Comparison of ENCODE assay signal across 29 mouse cellular contexts in genomic region chr13:34355656-34356055, GRCm38 (mm10). TPM values are rescaled to one million over a fixed set of nuclear protein-coding genes. Genes with fewer than 3 reads are reported as not detected.
DNase-seq lines count a peak whose midpoint lies in the region; ATAC-seq lines count a peak whose summit lies in the region.
"Had no signal": no experiment of that assay in that cellular context is flagged by ENCODE, and none has a peak within 500 bp of the region (broad histone marks: within the 10 kb centered on the region; RNA-seq: fewer than 3 reads in every experiment).

No protein-coding gene starts in this region.

- H3K9ac ChIP-seq in heart, embryonic 11.5 days (ENCODE audit: low read depth, low read length), result no peak overlapping the region
- H3K9ac ChIP-seq: embryonic facial prominence, embryonic 15.5 days; forebrain, embryonic 13.5 days; kidney, embryonic 15.5 days; liver, embryonic 12.5 days; liver, postnatal 0 days; midbrain, embryonic 12.5 days; neural tube, embryonic 12.5 days had no signal

- WGBS in heart, embryonic 11.5 days (ENCODE audit: insufficient replicate concordance), result 82% methylated on average over 5 of the region's 5 CpGs

- no peak for ATAC-seq in heart, embryonic 11.5 days (replicated peaks; ENCODE audit: insufficient number of reproducible peaks, low FRiP score, low TSS enrichment)
- ATAC-seq: CD4-positive, CD25-positive, alpha-beta regulatory T cell, adult 4 months; forebrain, embryonic 13.5 days; hindbrain, embryonic 16.5 days; liver, embryonic 12.5 days; liver, postnatal 0 days had no signal

- H3K4me3 ChIP-seq in heart, embryonic 11.5 days (ENCODE audit: low read depth, low read length), result no peak overlapping the region
- H3K4me3 ChIP-seq: embryonic facial prominence, embryonic 10.5 days; embryonic facial prominence, embryonic 15.5 days; forebrain, embryonic 13.5 days; kidney, embryonic 15.5 days; liver, embryonic 12.5 days; megakaryocyte, embryonic 14.5 days; midbrain, embryonic 12.5 days; myocyte; neural tube, embryonic 12.5 days had no signal

- H3K27ac ChIP-seq in heart, embryonic 11.5 days (ENCODE audit: low read depth, low read length), result no peak overlapping the region
- H3K27ac ChIP-seq: embryonic facial prominence, embryonic 10.5 days; embryonic facial prominence, embryonic 15.5 days; forebrain, embryonic 13.5 days; kidney, embryonic 15.5 days; liver, embryonic 12.5 days; midbrain, embryonic 12.5 days; neural tube, embryonic 12.5 days had no signal

- no peaks in the 10 kb centered on the region for H3K4me1 ChIP-seq in heart, embryonic 11.5 days (ENCODE audit: control insufficient read depth, insufficient read depth, low read length)
- H3K4me1 ChIP-seq: embryonic facial prominence, embryonic 10.5 days; embryonic facial prominence, embryonic 15.5 days; forebrain, embryonic 13.5 days; kidney, embryonic 15.5 days; liver, embryonic 12.5 days; midbrain, embryonic 12.5 days; neural tube, embryonic 12.5 days had no signal

- H3K36me3 ChIP-seq in heart, embryonic 11.5 days (ENCODE audit: control insufficient read depth, insufficient read depth, low read length), result no peaks in the 10 kb centered on the region
- H3K36me3 ChIP-seq: embryonic facial prominence, embryonic 10.5 days; embryonic facial prominence, embryonic 15.5 days; kidney, embryonic 15.5 days; liver, embryonic 12.5 days; midbrain, embryonic 12.5 days; neural tube, embryonic 12.5 days had no signal

- H3K27me3 ChIP-seq in heart, embryonic 11.5 days (ENCODE audit: control insufficient read depth, insufficient read depth, low read length), result no peaks in the 10 kb centered on the region
- H3K27me3 ChIP-seq: embryonic facial prominence, embryonic 15.5 days; forebrain, embryonic 13.5 days; kidney, embryonic 15.5 days; megakaryocyte, embryonic 14.5 days; midbrain, embryonic 12.5 days; neural tube, embryonic 12.5 days had no signal

- no peaks in the 10 kb centered on the region for H3K9me3 ChIP-seq in heart, embryonic 11.5 days (replicated peaks; ENCODE audit: control insufficient read depth, low read length)
- H3K9me3 ChIP-seq: embryonic facial prominence, embryonic 10.5 days; embryonic facial prominence, embryonic 15.5 days; forebrain, embryonic 13.5 days; kidney, embryonic 15.5 days; liver, embryonic 12.5 days; megakaryocyte, embryonic 14.5 days; midbrain, embryonic 12.5 days; neural tube, embryonic 12.5 days had no signal

- no peak overlapping the region for H3K4me2 ChIP-seq in heart, embryonic 11.5 days
- H3K4me2 ChIP-seq: embryonic facial prominence, embryonic 15.5 days; forebrain, embryonic 13.5 days; kidney, embryonic 15.5 days; liver, embryonic 12.5 days; midbrain, embryonic 12.5 days; neural tube, embryonic 12.5 days had no signal

- peak; percentile 49 to 69 for DNase-seq in heart, adult 18-20 months
- peak; percentile 15 to 33 for DNase-seq in gastrocnemius, adult 8-10 months (ENCODE audit: low spot score in 2 of 2)
- peak; percentile 42 for DNase-seq in gastrocnemius, postnatal 25 days
- peak; percentile 44 for DNase-seq in skeletal muscle tissue, adult 2 months (ENCODE audit: low read depth, low spot score)
- no peak for DNase-seq in cerebellum, adult 18-20 months
- DNase-seq in lung, postnatal 14 days, result no peak
- DNase-seq: adrenal gland, adult 2 months; adrenal gland, postnatal 36 days; cerebellum, adult 2 months; cerebellum, postnatal 14 days; kidney, adult 18-20 months; kidney, postnatal 25 days; left cerebral cortex, postnatal 4 days; liver, postnatal 0 days; lung, postnatal 4 days; right cerebral cortex, adult 18-20 months; thymus, postnatal 4 days had no signal

RNA-seq across cellular contexts. Expression of gene Slc22a23, which starts 10.7 kb away (rescaled TPM):
- 10 to 100 TPM; 10.3 to 13.7 TPM for total RNA-seq in heart, adult 18-20 months (2021)
- polyA plus RNA-seq in heart, embryonic 11.5 days (2014; fragmentation: Nextera tagmentation; extraction: Ambion mirVana), result 7.3 and 8.1 TPM in 2 replicates
- total RNA-seq in gastrocnemius, adult 8-10 months (2022), result 10 to 100 TPM in 2 of 4 experiments, 1 to 10 TPM in 2; 6.1 to 12.3 (median 8.7) TPM
- total RNA-seq in gastrocnemius, postnatal 25 days (2021), result 10 to 100 TPM; 11.3 to 14.9 TPM

Comparison
In these comparisons a context has a peak if more than half of its experiments do, and no peak if none do; other contexts are left out.
1. DNase-seq: peak in heart, adult 18-20 months (2 of 2), gastrocnemius, adult 8-10 months (2 of 2), gastrocnemius, postnatal 25 days (single experiment) and skeletal muscle tissue, adult 2 months (single experiment); none in cerebellum, adult 18-20 months (0 of 2) and lung, postnatal 14 days (single experiment).